Mouse (Mus musculus) liver, embryonic 18 days (tissue): ENCODE measurements around the gene Capza1. TPM values are rescaled to one million over a fixed set of nuclear protein-coding genes. Genes with fewer than 3 reads are reported as not detected.

Source experiments
- polyA plus RNA-seq: library from polyadenylated mRNA; depleted of rRNA; stranded (reverse); fragments of >200 nt; gene quantifications from 2 replicates; pipeline ENCODE4 v1.2.3, GENCODE M21; 2012; rRNA removed

Capza1 gene
- 26.4 and 27.0 TPM in 2 replicates for polyA plus RNA-seq

DNA sequence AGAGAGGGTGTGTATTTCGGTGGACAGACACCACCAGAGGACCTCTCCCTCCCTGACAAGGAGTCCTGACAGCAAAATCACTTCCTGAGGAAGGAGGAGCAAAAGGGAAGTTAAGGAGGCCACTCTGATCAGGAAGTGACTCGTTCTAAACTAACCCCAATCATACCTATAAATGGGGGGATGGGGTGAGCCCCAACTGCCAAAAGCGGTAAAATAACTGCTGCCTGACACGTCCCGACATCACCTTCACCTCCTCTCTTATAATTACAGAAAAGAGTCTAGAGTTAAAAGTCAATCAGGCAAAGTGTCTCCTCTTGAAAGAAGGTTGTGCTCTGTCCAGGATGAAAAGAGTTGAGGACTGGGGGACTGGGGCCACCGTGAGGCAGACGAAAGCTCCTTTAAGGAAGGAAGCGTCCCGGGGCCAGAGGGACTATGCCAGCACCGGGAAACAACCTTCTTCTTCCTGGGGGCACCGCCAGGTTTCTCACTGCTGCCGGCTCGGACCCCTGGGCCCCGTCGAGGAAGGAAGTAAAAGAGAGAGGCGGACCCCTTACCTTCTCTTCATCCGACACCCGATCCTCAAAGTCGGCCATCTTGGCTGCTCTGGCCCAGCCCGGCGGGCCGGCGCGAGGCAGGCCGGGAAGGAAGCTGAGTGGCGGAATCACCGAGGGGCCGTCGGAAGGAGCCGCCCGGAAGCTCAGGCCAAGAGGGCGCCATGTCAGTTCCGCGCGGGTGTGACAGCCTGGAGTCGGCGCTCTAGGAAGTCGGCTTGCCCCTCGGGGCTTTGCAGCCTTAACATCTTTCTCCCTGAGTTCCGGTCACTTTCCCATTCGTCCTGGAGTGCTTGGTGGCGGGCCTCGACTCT is at the start of gene Capza1, which contains the start of gene St7l:
Capza1 (minus strand) TSS at position 720 of the 865 bp plus-strand sequence.
St7l (plus strand) TSS at position 220 of the 865 bp plus-strand sequence.

DNA sequence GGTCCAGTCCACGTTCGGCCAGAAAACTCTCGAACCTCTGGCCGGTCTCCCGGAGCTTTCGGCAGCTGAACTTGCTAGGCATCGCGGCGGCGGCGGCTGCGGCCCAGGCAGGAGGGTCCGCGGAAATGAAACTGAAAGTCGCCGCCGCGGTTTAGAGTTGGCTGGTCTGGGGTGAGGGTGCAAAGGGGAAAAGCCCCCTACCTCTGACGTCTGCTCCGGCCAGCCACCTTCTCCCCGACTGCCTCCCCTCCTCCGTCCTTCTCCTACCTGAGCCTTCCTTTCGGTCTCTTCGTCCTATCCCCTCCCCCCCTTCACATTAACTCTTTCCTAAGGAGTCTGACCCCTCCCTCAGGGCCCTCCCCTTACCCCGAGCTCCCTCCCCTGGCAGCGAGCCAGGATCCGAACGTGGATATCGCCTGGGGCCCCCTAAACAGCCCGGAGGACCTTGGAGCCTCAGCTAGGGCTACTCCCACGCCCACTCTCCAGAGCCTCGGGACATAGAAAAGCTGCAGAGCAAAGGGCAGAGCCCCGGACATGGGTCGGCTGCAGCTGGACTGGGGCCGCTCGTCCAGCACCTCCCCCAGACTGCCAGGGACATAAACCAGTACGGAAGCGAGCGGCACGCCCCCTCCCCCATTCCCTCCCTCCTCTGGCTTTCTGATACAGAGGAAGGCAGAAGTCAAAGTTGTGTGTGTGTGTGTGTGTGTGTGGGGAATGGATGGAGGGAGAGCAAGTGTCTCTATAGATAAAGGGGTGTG is 46.1 kb downstream of the Capza1 start, which contains the start of gene Mov10:
Mov10 (minus strand) TSS at position 573 of the 758 bp plus-strand sequence.

DNA sequence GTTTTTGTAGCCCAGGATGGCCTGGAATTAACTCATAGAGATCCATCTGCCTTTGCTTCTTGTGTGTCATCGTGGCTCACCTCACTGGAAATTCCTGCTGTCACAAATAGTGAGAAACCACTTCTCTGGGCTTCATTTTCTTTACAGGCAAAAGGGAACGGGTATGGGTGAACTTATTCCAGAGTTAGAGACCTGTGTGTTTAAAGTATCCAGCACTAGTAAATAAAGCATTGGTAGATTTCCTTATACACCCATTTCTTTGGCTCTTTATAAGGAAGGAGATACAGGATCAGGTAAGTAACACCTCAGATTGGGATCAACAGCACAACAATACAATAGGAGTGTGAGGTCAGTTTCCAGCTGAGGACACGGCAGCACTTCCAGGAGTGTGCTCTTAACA is 76.2 kb downstream of the Capza1 start, which contains the start of gene Rhoc:
Rhoc (plus strand) TSS at position 301 of the 400 bp plus-strand sequence.

DNA sequence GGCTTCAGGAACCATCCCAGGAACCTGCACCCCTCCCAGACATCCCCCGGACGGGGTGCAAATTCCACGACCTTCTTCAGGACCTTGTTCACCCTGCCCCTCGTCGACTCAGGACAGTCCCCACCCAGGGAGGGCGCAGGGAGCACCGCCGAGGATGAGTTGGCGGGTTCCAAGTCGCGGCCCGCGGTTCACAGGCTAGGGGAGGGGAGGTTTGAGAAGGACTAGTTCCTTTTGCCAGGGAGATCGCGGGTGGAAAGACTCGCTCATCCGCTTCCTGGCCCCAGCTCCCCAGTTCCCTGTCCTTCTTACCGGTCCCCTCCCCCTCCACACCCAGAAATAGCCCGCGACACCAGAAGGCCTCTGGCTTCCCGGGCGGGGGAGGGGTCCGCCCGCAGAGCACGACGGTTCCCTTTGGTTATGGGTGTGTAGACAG is 82.8 kb downstream of the Capza1 start, which contains the start of gene Fam19a3:
Fam19a3 (minus strand) TSS at position 370 of the 433 bp plus-strand sequence.

DNA sequence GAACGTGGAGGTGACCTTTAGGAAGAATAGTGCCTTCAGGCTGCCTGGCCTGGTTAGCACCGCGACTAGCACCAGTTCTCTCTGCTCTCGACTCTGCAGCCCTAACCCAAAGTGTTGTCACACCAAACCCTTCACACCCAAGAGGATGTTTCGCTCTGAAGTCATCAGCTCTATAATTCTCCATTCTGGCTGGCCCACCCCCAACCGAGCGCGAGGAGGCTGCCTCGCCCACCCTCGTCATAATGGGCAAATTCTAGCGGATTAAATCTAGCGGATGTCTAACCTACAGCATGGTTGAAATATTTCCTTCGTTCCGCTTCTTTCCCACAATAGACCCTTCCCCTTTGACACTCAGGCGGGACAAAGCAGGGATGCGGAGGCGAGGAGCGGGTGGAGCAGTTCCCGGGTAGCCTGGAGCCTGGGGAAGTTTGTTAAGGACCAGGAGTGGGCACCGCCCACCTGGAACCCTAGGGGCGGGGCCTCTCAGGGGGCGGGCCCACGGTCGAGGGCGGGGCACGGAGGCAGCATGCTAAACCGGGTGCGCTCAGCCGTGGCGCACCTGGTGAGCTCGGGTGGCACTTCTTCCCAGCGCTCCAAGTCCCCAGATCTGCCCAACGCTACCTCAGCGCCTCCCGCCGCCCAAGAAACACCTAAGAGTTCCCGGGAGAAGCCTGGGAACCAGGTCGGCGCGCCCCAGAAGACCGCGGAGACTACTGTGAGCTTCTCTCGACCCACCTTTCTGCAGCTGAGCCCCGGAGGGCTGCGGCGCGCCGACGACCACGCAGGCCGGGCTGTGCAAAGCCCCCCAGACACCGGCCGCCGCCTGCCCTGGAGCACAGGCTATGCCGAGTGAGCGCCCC is 83.5 kb downstream of the Capza1 start, which contains the start of gene Ppm1j:
Ppm1j (plus strand) TSS at position 496 of the 860 bp plus-strand sequence.

Other genes starting within 250 kb of the Capza1 start
- 51.4 and 54.3 TPM in 2 replicates for gene Slc16a1, start 225.8 kb downstream of the Capza1 start, polyA plus RNA-seq
- 0.36 and 0.47 TPM in 2 replicates for gene Ppm1j, start 83.4 kb downstream of the Capza1 start, polyA plus RNA-seq
- 0.05 and 0.06 TPM in 2 replicates for gene Fam19a3, start 82.7 kb downstream of the Capza1 start, polyA plus RNA-seq
- 25.4 and 26.2 TPM in 2 replicates for gene Rhoc, start 76.1 kb downstream of the Capza1 start, polyA plus RNA-seq
- 13.6 and 14.7 TPM in 2 replicates for gene Mov10, start 45.9 kb downstream of the Capza1 start, polyA plus RNA-seq
- gene St7l, start 500 bp downstream of the Capza1 start, polyA plus RNA-seq, result 5.6 and 7.1 TPM in 2 replicates
- 0.07 TPM in 2 replicates for gene Wnt2b, start 97.4 kb upstream of the Capza1 start, polyA plus RNA-seq
- gene Cttnbp2nl, start 188.6 kb upstream of the Capza1 start, polyA plus RNA-seq, result 0.90 and 1.0 TPM in 2 replicates
- gene 4930564D02Rik, start 202.3 kb upstream of the Capza1 start, polyA plus RNA-seq, result not detected in 2 replicates